Mouse (Mus musculus): ENCODE data around the gene Srsf9. TPM values are rescaled to one million over a fixed set of nuclear protein-coding genes. Genes with fewer than 3 reads are reported as not detected.
A peak's percentile ranks its signal among the peaks of the same experiment; 100 is the strongest.

Gene Srsf9
- polyA plus RNA-seq, 1 experiment from 2014 or later, result 127 TPM

GRCm38 (mm10) chr5:115341314-115342165 is 14.6 kb downstream of the Srsf9 start:
- Histone ChIP-seq H3K4me2 (ENCODE audit: low read depth, low read length) (peak overlapping the region; percentile 72), H3K9me3 (replicated peaks; ENCODE audit: control insufficient read depth, low read length) (no peaks in the 10 kb centered on the region), H3K27me3 (ENCODE audit: control insufficient read depth, insufficient read depth, low read length) (no peaks in the 10 kb centered on the region), H3K4me1 (ENCODE audit: control insufficient read depth, insufficient read depth, low read length) (peaks cover 10% of the 10 kb centered on the region), H3K36me3 (ENCODE audit: control insufficient read depth, insufficient read depth, low read length) (peaks cover 15% of the 10 kb centered on the region), H3K27ac (ENCODE audit: low read length) (no peak overlapping the region), H3K9ac (ENCODE audit: low read length) (peak overlapping the region; percentile 91), H3K4me3 (replicated peaks; ENCODE audit: low read length) (peak overlapping the region; percentile 81)
- no peak; the same call in 1 of the 2 replicates for ATAC-seq (ENCODE audit: insufficient read depth, low FRiP score)
- 10% methylated on average over 36 of the region's 36 CpGs for WGBS

GRCm38 (mm10) chr5:115347564-115347963 is 20.6 kb downstream of the Srsf9 start:
- no peak overlapping the region for H3K27ac ChIP-seq (ENCODE audit: low read length)
- ATAC-seq (ENCODE audit: insufficient read depth, low FRiP score), result peak; percentile 38
- peaks cover 15% of the 10 kb centered on the region for H3K36me3 ChIP-seq (ENCODE audit: control insufficient read depth, insufficient read depth, low read length)
- H3K9me3 ChIP-seq (replicated peaks; ENCODE audit: control insufficient read depth, low read length), result no peaks in the 10 kb centered on the region
- H3K4me1 ChIP-seq (ENCODE audit: control insufficient read depth, insufficient read depth, low read length), result peaks cover 6% of the 10 kb centered on the region; the same call in 1 of the 2 replicates
- no peaks in the 10 kb centered on the region for H3K27me3 ChIP-seq (ENCODE audit: control insufficient read depth, insufficient read depth, low read length)
- WGBS, result 1% methylated on average over 5 of the region's 5 CpGs
- H3K4me2 ChIP-seq (ENCODE audit: low read depth, low read length), result peak overlapping the region; percentile 77
- H3K9ac ChIP-seq (ENCODE audit: low read length), result peak overlapping the region; percentile 91
- peak overlapping the region; percentile 66 for H3K4me3 ChIP-seq (replicated peaks; ENCODE audit: low read length)

- H3K4me2 ChIP-seq (ENCODE audit: low read depth, low read length), result peak within 1 kb of the TSS; percentile 87
- peak within 1 kb of the TSS; percentile 66 for H3K4me3 ChIP-seq (replicated peaks; ENCODE audit: low read length)
- H3K9me3 ChIP-seq (replicated peaks; ENCODE audit: control insufficient read depth, low read length), result no peaks in the 10 kb centered on the region
- H3K4me1 ChIP-seq (ENCODE audit: control insufficient read depth, insufficient read depth, low read length), result peaks cover 6% of the 10 kb centered on the region; the same call in 1 of the 2 replicates
- H3K9ac ChIP-seq (ENCODE audit: low read length), result peak within 1 kb of the TSS; percentile 91
- H3K27ac ChIP-seq (ENCODE audit: low read length), result peak within 1 kb of the TSS; percentile 72
- peaks cover 15% of the 10 kb centered on the region; the same call in 1 of the 2 replicates for H3K36me3 ChIP-seq (ENCODE audit: control insufficient read depth, insufficient read depth, low read length)
- peak; percentile 95 for ATAC-seq (ENCODE audit: insufficient read depth, low FRiP score)
- no peaks in the 10 kb centered on the region for H3K27me3 ChIP-seq (ENCODE audit: control insufficient read depth, insufficient read depth, low read length)
- WGBS, result under 1% methylated on average over 74 of the region's 74 CpGs
These were observed 21.7 kb downstream of the Srsf9 start, which contains the start of gene Cox6a1 for GRCm38 (mm10) chr5:115348546-115349224. TSS of gene Cox6a1 (minus strand) at chr5:115348981.

- peak overlapping the region; percentile 74 for H3K9ac ChIP-seq (ENCODE audit: low read length)
- peak; percentile 27; the same call in 1 of the 2 replicates for ATAC-seq (ENCODE audit: insufficient read depth, low FRiP score)
- under 1% methylated on average over 18 of the region's 18 CpGs for WGBS
These were observed 22.2 kb downstream of the Srsf9 start for GRCm38 (mm10) chr5:115349225-115349555.

GRCm38 (mm10) chr5:115351348-115351747 is 24.4 kb downstream of the Srsf9 start:
- Histone ChIP-seq H3K9me3 (replicated peaks; ENCODE audit: control insufficient read depth, low read length) (no peaks in the 10 kb centered on the region), H3K27me3 (ENCODE audit: control insufficient read depth, insufficient read depth, low read length) (no peaks in the 10 kb centered on the region), H3K4me2 (ENCODE audit: low read depth, low read length) (no peak overlapping the region), H3K9ac (ENCODE audit: low read length) (no peak overlapping the region), H3K27ac (ENCODE audit: low read length) (no peak overlapping the region), H3K4me1 (ENCODE audit: control insufficient read depth, insufficient read depth, low read length) (peaks cover 6% of the 10 kb centered on the region; the same call in 1 of the 2 replicates), H3K36me3 (ENCODE audit: control insufficient read depth, insufficient read depth, low read length) (no peaks in the 10 kb centered on the region), H3K4me3 (replicated peaks; ENCODE audit: low read length) (no peak overlapping the region)
- no peak for ATAC-seq (ENCODE audit: insufficient read depth, low FRiP score)
- 80% methylated on average over 5 of the region's 5 CpGs for WGBS

More at GRCm38 (mm10) chr5:115349225-115349555, 22.2 kb downstream of the Srsf9 start:
- H3K9me3 ChIP-seq (replicated peaks; ENCODE audit: control insufficient read depth, low read length), result no peaks in the 10 kb centered on the region
- no peaks in the 10 kb centered on the region for H3K27me3 ChIP-seq (ENCODE audit: control insufficient read depth, insufficient read depth, low read length)
- peaks cover 11% of the 10 kb centered on the region; the same call in 1 of the 2 replicates for H3K36me3 ChIP-seq (ENCODE audit: control insufficient read depth, insufficient read depth, low read length)
- peak overlapping the region; percentile 87 for H3K4me2 ChIP-seq (ENCODE audit: low read depth, low read length)
- peaks cover 6% of the 10 kb centered on the region; the same call in 1 of the 2 replicates for H3K4me1 ChIP-seq (ENCODE audit: control insufficient read depth, insufficient read depth, low read length)
- H3K4me3 ChIP-seq (replicated peaks; ENCODE audit: low read length), result peak overlapping the region; percentile 66
- H3K27ac ChIP-seq (ENCODE audit: low read length), result peak overlapping the region; percentile 72

- 40% methylated on average over 13 of the region's 13 CpGs for WGBS
- no peak overlapping the region for H3K9ac ChIP-seq (ENCODE audit: low read length)
- no peak for ATAC-seq (ENCODE audit: insufficient read depth, low FRiP score)
- H3K27me3 ChIP-seq (ENCODE audit: control insufficient read depth, insufficient read depth, low read length), result no peaks in the 10 kb centered on the region
- H3K27ac ChIP-seq (ENCODE audit: low read length), result no peak overlapping the region
- no peak overlapping the region for H3K4me3 ChIP-seq (replicated peaks; ENCODE audit: low read length)
- H3K4me2 ChIP-seq (ENCODE audit: low read depth, low read length), result no peak overlapping the region
- H3K36me3 ChIP-seq (ENCODE audit: control insufficient read depth, insufficient read depth, low read length), result no peaks in the 10 kb centered on the region
- no peaks in the 10 kb centered on the region for H3K4me1 ChIP-seq (ENCODE audit: control insufficient read depth, insufficient read depth, low read length)
- no peaks in the 10 kb centered on the region for H3K9me3 ChIP-seq (replicated peaks; ENCODE audit: control insufficient read depth, low read length)
These were observed 28.1 kb downstream of the Srsf9 start for GRCm38 (mm10) chr5:115355070-115355469.

- Histone ChIP-seq H3K27me3 (ENCODE audit: control insufficient read depth, insufficient read depth, low read length) (no peaks in the 10 kb centered on the region), H3K4me3 (replicated peaks; ENCODE audit: low read length) (no peak overlapping the region), H3K4me1 (ENCODE audit: control insufficient read depth, insufficient read depth, low read length) (no peaks in the 10 kb centered on the region), H3K4me2 (ENCODE audit: low read depth, low read length) (no peak overlapping the region), H3K9ac (ENCODE audit: low read length) (0 out of 2 replicates have a peak overlapping the region, but pooled peaks have one; percentile 4), H3K36me3 (ENCODE audit: control insufficient read depth, insufficient read depth, low read length) (no peaks in the 10 kb centered on the region), H3K27ac (ENCODE audit: low read length) (no peak overlapping the region), H3K9me3 (replicated peaks; ENCODE audit: control insufficient read depth, low read length) (no peaks in the 10 kb centered on the region)
- peak; percentile 85; the same call in 1 of the 2 replicates for ATAC-seq (ENCODE audit: insufficient read depth, low FRiP score)
- 3% methylated on average over 12 of the region's 12 CpGs for WGBS
These were observed 31.9 kb downstream of the Srsf9 start for GRCm38 (mm10) chr5:115358872-115359271.

GRCm38 (mm10) chr5:115359438-115359837 is 32.5 kb downstream of the Srsf9 start:
- ATAC-seq (ENCODE audit: insufficient read depth, low FRiP score), result no peak
- Histone ChIP-seq H3K36me3 (ENCODE audit: control insufficient read depth, insufficient read depth, low read length) (no peaks in the 10 kb centered on the region), H3K27ac (ENCODE audit: low read length) (no peak overlapping the region), H3K9ac (ENCODE audit: low read length) (no peak overlapping the region), H3K4me2 (ENCODE audit: low read depth, low read length) (no peak overlapping the region), H3K4me3 (replicated peaks; ENCODE audit: low read length) (no peak overlapping the region), H3K4me1 (ENCODE audit: control insufficient read depth, insufficient read depth, low read length) (no peaks in the 10 kb centered on the region), H3K9me3 (replicated peaks; ENCODE audit: control insufficient read depth, low read length) (no peaks in the 10 kb centered on the region), H3K27me3 (ENCODE audit: control insufficient read depth, insufficient read depth, low read length) (no peaks in the 10 kb centered on the region)
- WGBS, result 83% methylated on average over 8 of the region's 8 CpGs

Data from stomach, embryonic 16.5 days (tissue).